In genomic region chr10:94523297-94523696, GRCm38 (mm10) we compare ENCODE assay signal across 10 mouse cellular contexts.
DNase-seq lines count a peak whose midpoint lies in the region; ATAC-seq lines count a peak whose summit lies in the region.
"Had no signal": no experiment of that assay in that cellular context is flagged by ENCODE, and none has a peak within 500 bp of the region (broad histone marks: within the 10 kb centered on the region; RNA-seq: fewer than 3 reads in every experiment).

No protein-coding gene starts in this region.

- H3K9ac ChIP-seq in forebrain, embryonic 16.5 days (replicated peaks; ENCODE audit: low read depth, low read length) = no peak overlapping the region
- H3K9ac ChIP-seq in limb, embryonic 11.5 days (ENCODE audit: low read length) = no peak overlapping the region
- no peak overlapping the region for H3K9ac ChIP-seq in stomach, embryonic 16.5 days (ENCODE audit: low read length)
- H3K9ac ChIP-seq: liver, embryonic 13.5 days had no signal

- ATAC-seq in forebrain, embryonic 16.5 days = no peak
- no peak for ATAC-seq in megakaryocyte, adult 5-6 weeks (ENCODE audit: poor library complexity, severe bottlenecking)
- 0 out of 2 replicates have a peak, but pooled peaks have one; percentile 42 for ATAC-seq in limb, embryonic 11.5 days (ENCODE audit: insufficient number of reproducible peaks, low FRiP score, low TSS enrichment, low read depth)
- ATAC-seq in stomach, embryonic 16.5 days (ENCODE audit: insufficient read depth, low FRiP score) = no peak
- ATAC-seq in inflammation-experienced regulatory T-cells, adult 6 months = no peak

- H3K9me3 ChIP-seq in forebrain, embryonic 10.5 days = no peaks in the 10 kb centered on the region
- H3K9me3 ChIP-seq in forebrain, embryonic 16.5 days (ENCODE audit: control insufficient read depth, low read length) = no peaks in the 10 kb centered on the region
- H3K9me3 ChIP-seq in megakaryocyte, embryonic 14.5 days = peaks cover 9% of the 10 kb centered on the region; the same call in 1 of the 2 replicates
- no peaks in the 10 kb centered on the region for H3K9me3 ChIP-seq in limb, embryonic 11.5 days (ENCODE audit: control insufficient read depth, low read length)
- H3K9me3 ChIP-seq in stomach, embryonic 16.5 days (replicated peaks; ENCODE audit: control insufficient read depth, low read length) = no peaks in the 10 kb centered on the region
- H3K9me3 ChIP-seq: liver, embryonic 13.5 days had no signal

- H3K27me3 ChIP-seq in forebrain, embryonic 10.5 days (ENCODE audit: poor library complexity, severe bottlenecking) = peaks cover 33% of the 10 kb centered on the region
- H3K27me3 ChIP-seq in forebrain, embryonic 16.5 days (replicated peaks; ENCODE audit: control insufficient read depth, insufficient read depth, low read length) = no peaks in the 10 kb centered on the region
- peaks cover 52% of the 10 kb centered on the region for H3K27me3 ChIP-seq in megakaryocyte, embryonic 14.5 days (replicated peaks)
- no peaks in the 10 kb centered on the region for H3K27me3 ChIP-seq in limb, embryonic 11.5 days (ENCODE audit: control insufficient read depth, insufficient read depth, low read length)
- H3K27me3 ChIP-seq in stomach, embryonic 16.5 days (ENCODE audit: control insufficient read depth, insufficient read depth, low read length) = no peaks in the 10 kb centered on the region

- H3K36me3 ChIP-seq in forebrain, embryonic 10.5 days (replicated peaks) = no peaks in the 10 kb centered on the region
- no peaks in the 10 kb centered on the region for H3K36me3 ChIP-seq in forebrain, embryonic 16.5 days (ENCODE audit: control insufficient read depth, insufficient read depth)
- no peaks in the 10 kb centered on the region for H3K36me3 ChIP-seq in megakaryocyte, embryonic 14.5 days (replicated peaks; ENCODE audit: low read length)
- no peaks in the 10 kb centered on the region for H3K36me3 ChIP-seq in limb, embryonic 11.5 days (ENCODE audit: control insufficient read depth, insufficient read depth, low read length)
- H3K36me3 ChIP-seq in stomach, embryonic 16.5 days (ENCODE audit: control insufficient read depth, insufficient read depth, low read length) = no peaks in the 10 kb centered on the region
- H3K36me3 ChIP-seq: liver, embryonic 13.5 days had no signal

- H3K27ac ChIP-seq in forebrain, embryonic 10.5 days = 0 out of 2 replicates have a peak overlapping the region, but pooled peaks have one; percentile 26
- H3K27ac ChIP-seq in forebrain, embryonic 16.5 days (ENCODE audit: low read length) = no peak overlapping the region
- no peak overlapping the region for H3K27ac ChIP-seq in limb, embryonic 11.5 days (replicated peaks; ENCODE audit: low read depth, low read length)
- H3K27ac ChIP-seq in stomach, embryonic 16.5 days (ENCODE audit: low read length) = 0 out of 2 replicates have a peak overlapping the region, but pooled peaks have one; percentile 20
- H3K27ac ChIP-seq: liver, embryonic 13.5 days had no signal

- H3K4me2 ChIP-seq in forebrain, embryonic 16.5 days (ENCODE audit: low read length) = no peak overlapping the region
- no peak overlapping the region for H3K4me2 ChIP-seq in limb, embryonic 11.5 days (ENCODE audit: low read depth, severe bottlenecking)
- H3K4me2 ChIP-seq in stomach, embryonic 16.5 days (ENCODE audit: low read depth, low read length) = no peak overlapping the region
- H3K4me2 ChIP-seq: liver, embryonic 13.5 days had no signal

- H3K4me1 ChIP-seq in forebrain, embryonic 10.5 days = peaks cover 45% of the 10 kb centered on the region
- peaks cover 20% of the 10 kb centered on the region for H3K4me1 ChIP-seq in forebrain, embryonic 16.5 days (replicated peaks; ENCODE audit: control insufficient read depth, insufficient read depth, low read length)
- no peaks in the 10 kb centered on the region; the same call in 1 of the 2 replicates for H3K4me1 ChIP-seq in megakaryocyte, embryonic 14.5 days
- peaks cover 20% of the 10 kb centered on the region for H3K4me1 ChIP-seq in limb, embryonic 11.5 days (ENCODE audit: control insufficient read depth, insufficient read depth, low read length)
- H3K4me1 ChIP-seq in stomach, embryonic 16.5 days (ENCODE audit: control insufficient read depth, insufficient read depth, low read length) = peaks cover 17% of the 10 kb centered on the region; the same call in 1 of the 2 replicates

- no peak for DNase-seq in forebrain, embryonic 10.5 days (ENCODE audit: extremely low spot score, low spot score)
- DNase-seq in limb, embryonic 11.5 days (ENCODE audit: low spot score) = no peak
- DNase-seq in spleen, adult 12 weeks (ENCODE audit: low spot score) = no peak
- DNase-seq: cerebellum, adult 8-10 months; liver, embryonic 13.5 days had no signal

- no peak overlapping the region for H3K4me3 ChIP-seq in forebrain, embryonic 10.5 days
- no peak overlapping the region for H3K4me3 ChIP-seq in forebrain, embryonic 16.5 days (replicated peaks; ENCODE audit: low read length)
- peak overlapping the region; percentile 59 for H3K4me3 ChIP-seq in megakaryocyte, embryonic 14.5 days (replicated peaks)
- H3K4me3 ChIP-seq in limb, embryonic 11.5 days (ENCODE audit: low read depth, low read length) = no peak overlapping the region
- H3K4me3 ChIP-seq in stomach, embryonic 16.5 days (replicated peaks; ENCODE audit: low read length) = no peak overlapping the region
- H3K4me3 ChIP-seq: liver, embryonic 13.5 days had no signal

- 92% methylated on average over 8 of the region's 8 CpGs for WGBS in forebrain, embryonic 10.5 days
- 76% methylated on average over 8 of the region's 8 CpGs for WGBS in forebrain, embryonic 16.5 days
- WGBS in limb, embryonic 11.5 days = 78% methylated on average over 8 of the region's 8 CpGs
- 68% methylated on average over 8 of the region's 8 CpGs for WGBS in stomach, embryonic 16.5 days

Comparison
In these comparisons a context has a peak if more than half of its experiments do, and no peak if none do; other contexts are left out.
1. H3K27ac ChIP-seq: peak in forebrain, embryonic 10.5 days (single experiment) and stomach, embryonic 16.5 days (single experiment); none in forebrain, embryonic 16.5 days (single experiment) and limb, embryonic 11.5 days (single experiment).